Mouse (Mus musculus): ENCODE data around the gene Trim2. TPM values are rescaled to one million over a fixed set of nuclear protein-coding genes. Genes with fewer than 3 reads are reported as not detected.

Trim2 gene
- polyA plus RNA-seq, 1 experiment from 2014 or later: 36.4 TPM

- peaks cover 7% of the 10 kb centered on the region; the same call in 1 of the 2 replicates for H3K9me3 ChIP-seq
- DNase-seq (ENCODE audit: extremely low spot score, low spot score): no peak
- no peak overlapping the region for H3K4me3 ChIP-seq
- WGBS: 66% methylated on average over 10 of the region's 10 CpGs
- H3K27ac ChIP-seq: no peak overlapping the region
- H3K27me3 ChIP-seq (ENCODE audit: poor library complexity, severe bottlenecking): no peaks in the 10 kb centered on the region
- H3K36me3 ChIP-seq (replicated peaks): no peaks in the 10 kb centered on the region
- H3K4me1 ChIP-seq: peaks cover 25% of the 10 kb centered on the region
Observed at GRCm38 (mm10) chr3:84235420-84236304, 71.0 kb downstream of the Trim2 start.

GRCm38 (mm10) chr3:84234562-84234961, 72.1 kb downstream of the Trim2 start:
- Histone ChIP-seq H3K4me3 (no peak overlapping the region), H3K4me1 (peaks cover 27% of the 10 kb centered on the region), H3K36me3 (replicated peaks) (no peaks in the 10 kb centered on the region), H3K9me3 (peaks cover 7% of the 10 kb centered on the region; the same call in 1 of the 2 replicates), H3K27me3 (ENCODE audit: poor library complexity, severe bottlenecking) (peaks cover 4% of the 10 kb centered on the region), H3K27ac (no peak overlapping the region)
- WGBS: 95% methylated on average over 4 of the region's 4 CpGs
- no peak for DNase-seq (ENCODE audit: extremely low spot score, low spot score)

- H3K4me1 ChIP-seq: peaks cover 32% of the 10 kb centered on the region
- H3K9me3 ChIP-seq: peaks cover 7% of the 10 kb centered on the region; the same call in 1 of the 2 replicates
- 85% methylated on average over 5 of the region's 5 CpGs for WGBS
- H3K4me3 ChIP-seq: no peak overlapping the region
- DNase-seq (ENCODE audit: extremely low spot score, low spot score): no peak
- H3K27ac ChIP-seq: no peak overlapping the region
- peaks cover 4% of the 10 kb centered on the region for H3K27me3 ChIP-seq (ENCODE audit: poor library complexity, severe bottlenecking)
- no peaks in the 10 kb centered on the region for H3K36me3 ChIP-seq (replicated peaks)
Observed at GRCm38 (mm10) chr3:84233663-84234415, 72.8 kb downstream of the Trim2 start.

DNA sequence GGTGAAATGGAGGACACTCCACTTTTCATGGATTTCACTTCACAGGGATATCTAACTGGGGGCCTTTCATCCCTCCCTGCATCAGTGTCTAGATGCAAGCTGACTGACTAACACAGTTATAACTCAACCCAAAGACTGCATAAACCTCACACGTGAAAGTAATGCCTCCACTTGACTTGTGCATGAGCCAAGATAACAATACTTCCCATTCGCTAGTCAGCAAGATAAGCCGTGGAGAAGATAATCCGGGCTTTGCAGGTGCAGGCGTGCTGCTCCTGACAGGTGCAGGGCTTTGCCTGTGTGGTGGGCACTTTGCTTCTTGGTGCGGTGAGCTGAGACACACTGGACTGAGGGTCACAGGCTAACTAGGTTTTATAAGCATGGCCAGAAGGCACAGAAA, 74.4 kb downstream of the Trim2 start:
- no peak overlapping the region for H3K27ac ChIP-seq
- peaks cover 7% of the 10 kb centered on the region; the same call in 1 of the 2 replicates for H3K9me3 ChIP-seq
- H3K4me1 ChIP-seq: peaks cover 45% of the 10 kb centered on the region
- H3K4me3 ChIP-seq: no peak overlapping the region
- H3K27me3 ChIP-seq (ENCODE audit: poor library complexity, severe bottlenecking): peaks cover 4% of the 10 kb centered on the region
- no peaks in the 10 kb centered on the region for H3K36me3 ChIP-seq (replicated peaks)
- DNase-seq (ENCODE audit: extremely low spot score, low spot score): no peak
- WGBS: 86% methylated on average over 6 of the region's 6 CpGs

- 22% methylated on average over 3 of the region's 3 CpGs for WGBS
- no peak for DNase-seq (ENCODE audit: extremely low spot score, low spot score)
- Histone ChIP-seq H3K4me3 (no peak overlapping the region), H3K9me3 (peaks cover 7% of the 10 kb centered on the region; the same call in 1 of the 2 replicates), H3K27me3 (ENCODE audit: poor library complexity, severe bottlenecking) (peaks cover 4% of the 10 kb centered on the region), H3K27ac (no peak overlapping the region), H3K4me1 (peaks cover 44% of the 10 kb centered on the region), H3K36me3 (replicated peaks) (no peaks in the 10 kb centered on the region)
Observed at GRCm38 (mm10) chr3:84230988-84231387, 75.7 kb downstream of the Trim2 start.

- Histone ChIP-seq H3K27ac (peak overlapping the region; percentile 86; the same call in 1 of the 2 replicates), H3K4me1 (peaks cover 31% of the 10 kb centered on the region), H3K27me3 (ENCODE audit: poor library complexity, severe bottlenecking) (peaks cover 4% of the 10 kb centered on the region), H3K9me3 (peaks cover 7% of the 10 kb centered on the region; the same call in 1 of the 2 replicates), H3K36me3 (replicated peaks) (no peaks in the 10 kb centered on the region), H3K4me3 (peak overlapping the region; percentile 59)
- WGBS: 10% methylated on average over 15 of the region's 15 CpGs
- DNase-seq (ENCODE audit: extremely low spot score, low spot score): peak; percentile 43
Observed at GRCm38 (mm10) chr3:84228911-84229310, 77.8 kb downstream of the Trim2 start.

DNA sequence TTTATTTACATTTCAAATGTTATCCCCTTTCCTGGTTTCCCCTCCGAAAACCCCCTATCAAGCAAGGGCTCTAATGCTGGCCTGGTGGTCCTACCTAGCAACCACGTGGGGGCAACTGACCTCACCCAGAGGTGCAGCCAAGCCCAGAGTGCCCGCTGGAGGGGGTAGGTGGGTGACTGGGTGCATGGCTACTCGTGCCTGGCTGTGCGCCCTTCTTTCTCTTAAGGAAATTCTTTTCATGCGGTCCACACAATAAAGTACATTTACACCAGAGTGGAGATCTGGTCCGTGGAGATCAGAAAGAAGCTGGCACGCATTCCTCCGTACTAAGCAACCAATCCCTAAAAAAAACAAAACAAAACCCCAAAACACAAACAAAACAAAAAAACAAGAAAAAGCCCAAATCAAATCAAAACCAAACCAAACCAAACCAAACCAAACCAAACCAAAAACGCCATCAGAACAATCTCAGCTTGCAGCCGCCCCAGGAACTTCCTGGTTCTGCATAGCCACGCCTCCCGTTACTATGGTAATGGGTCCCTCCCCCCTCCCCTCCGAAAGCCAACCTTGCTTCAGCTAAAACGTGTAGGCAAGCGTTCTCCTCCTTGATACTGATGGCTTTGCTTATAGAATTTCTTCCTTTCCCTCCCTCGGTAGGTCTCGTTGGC, 78.3 kb downstream of the Trim2 start:
- under 1% methylated on average over 18 of the region's 18 CpGs for WGBS
- peak overlapping the region; percentile 59 for H3K4me3 ChIP-seq
- H3K9me3 ChIP-seq: peaks cover 2% of the 10 kb centered on the region; the same call in 1 of the 2 replicates
- peak overlapping the region; percentile 86 for H3K27ac ChIP-seq
- peaks cover 4% of the 10 kb centered on the region for H3K27me3 ChIP-seq (ENCODE audit: poor library complexity, severe bottlenecking)
- H3K4me1 ChIP-seq: peaks cover 31% of the 10 kb centered on the region
- no peaks in the 10 kb centered on the region for H3K36me3 ChIP-seq (replicated peaks)
- peak; percentile 86 for DNase-seq (ENCODE audit: extremely low spot score, low spot score)

DNA sequence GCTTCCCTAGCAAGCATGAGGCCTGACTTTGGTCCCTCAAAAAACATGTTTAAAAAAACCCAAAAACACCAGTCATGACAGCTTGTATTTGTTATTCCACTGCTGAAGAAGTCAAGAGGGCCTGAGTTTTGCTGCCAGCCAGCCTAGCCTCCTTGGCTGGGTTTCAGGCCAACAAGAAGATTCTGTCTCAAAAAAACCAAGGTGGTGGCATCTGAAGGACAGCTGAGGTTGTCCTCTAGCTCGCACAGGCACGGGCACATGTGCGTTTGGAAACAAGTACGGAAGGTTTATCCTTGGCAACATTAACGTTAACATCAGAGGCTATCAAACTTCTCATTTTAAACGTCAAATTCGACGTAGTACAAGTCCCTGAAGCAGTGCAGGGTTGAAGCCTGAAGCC, 79.0 kb downstream of the Trim2 start:
- H3K9me3 ChIP-seq: no peaks in the 10 kb centered on the region
- H3K4me3 ChIP-seq: peak overlapping the region; percentile 59
- peaks cover 4% of the 10 kb centered on the region for H3K27me3 ChIP-seq (ENCODE audit: poor library complexity, severe bottlenecking)
- WGBS: 42% methylated on average over 8 of the region's 8 CpGs
- H3K27ac ChIP-seq: peak overlapping the region; percentile 86
- H3K36me3 ChIP-seq (replicated peaks): no peaks in the 10 kb centered on the region
- DNase-seq (ENCODE audit: extremely low spot score, low spot score): no peak
- peaks cover 31% of the 10 kb centered on the region for H3K4me1 ChIP-seq

GRCm38 (mm10) chr3:84224982-84225381, 81.7 kb downstream of the Trim2 start:
- H3K9me3 ChIP-seq: no peaks in the 10 kb centered on the region
- no peaks in the 10 kb centered on the region for H3K36me3 ChIP-seq (replicated peaks)
- H3K27me3 ChIP-seq (ENCODE audit: poor library complexity, severe bottlenecking): peaks cover under 1% of the 10 kb centered on the region
- no peak overlapping the region for H3K27ac ChIP-seq
- H3K4me1 ChIP-seq: peaks cover 32% of the 10 kb centered on the region
- H3K4me3 ChIP-seq: no peak overlapping the region
- WGBS: 18% methylated on average over 2 of the region's 2 CpGs
- DNase-seq (ENCODE audit: extremely low spot score, low spot score): no peak

GRCm38 (mm10) chr3:84220748-84221147, 85.9 kb downstream of the Trim2 start:
- Histone ChIP-seq H3K27me3 (ENCODE audit: poor library complexity, severe bottlenecking) (peaks cover 4% of the 10 kb centered on the region; the same call in 1 of the 2 replicates), H3K27ac (peak overlapping the region; percentile 90), H3K9me3 (no peaks in the 10 kb centered on the region), H3K4me3 (peak overlapping the region; percentile 70), H3K4me1 (peaks cover 54% of the 10 kb centered on the region), H3K36me3 (replicated peaks) (no peaks in the 10 kb centered on the region)
- under 1% methylated on average over 11 of the region's 11 CpGs for WGBS
- DNase-seq (ENCODE audit: extremely low spot score, low spot score): peak; percentile 72

- no peak for DNase-seq (ENCODE audit: extremely low spot score, low spot score)
- peaks cover 4% of the 10 kb centered on the region; the same call in 1 of the 2 replicates for H3K27me3 ChIP-seq (ENCODE audit: poor library complexity, severe bottlenecking)
- H3K4me1 ChIP-seq: peaks cover 58% of the 10 kb centered on the region
- WGBS: under 1% methylated on average over 9 of the region's 9 CpGs
- no peaks in the 10 kb centered on the region for H3K36me3 ChIP-seq (replicated peaks)
- H3K4me3 ChIP-seq: peak overlapping the region; percentile 70
- H3K27ac ChIP-seq: peak overlapping the region; percentile 90
- no peaks in the 10 kb centered on the region for H3K9me3 ChIP-seq
Observed at GRCm38 (mm10) chr3:84220326-84220725, 86.4 kb downstream of the Trim2 start.

GRCm38 (mm10) chr3:84219720-84220273, 86.9 kb downstream of the Trim2 start:
- 3% methylated on average over 9 of the region's 9 CpGs for WGBS
- Histone ChIP-seq H3K9me3 (no peaks in the 10 kb centered on the region), H3K4me1 (peaks cover 64% of the 10 kb centered on the region), H3K27ac (peak overlapping the region; percentile 90), H3K4me3 (peak overlapping the region; percentile 70), H3K36me3 (replicated peaks) (no peaks in the 10 kb centered on the region), H3K27me3 (ENCODE audit: poor library complexity, severe bottlenecking) (peaks cover 4% of the 10 kb centered on the region; the same call in 1 of the 2 replicates)
- peak; percentile 42 for DNase-seq (ENCODE audit: extremely low spot score, low spot score)
